Mouse (Mus musculus): ENCODE data around the gene Guca2b. TPM values are rescaled to one million over a fixed set of nuclear protein-coding genes. Genes with fewer than 3 reads are reported as not detected.

Guca2b gene
- polyA plus RNA-seq, 1 experiment, result not detected

DNA sequence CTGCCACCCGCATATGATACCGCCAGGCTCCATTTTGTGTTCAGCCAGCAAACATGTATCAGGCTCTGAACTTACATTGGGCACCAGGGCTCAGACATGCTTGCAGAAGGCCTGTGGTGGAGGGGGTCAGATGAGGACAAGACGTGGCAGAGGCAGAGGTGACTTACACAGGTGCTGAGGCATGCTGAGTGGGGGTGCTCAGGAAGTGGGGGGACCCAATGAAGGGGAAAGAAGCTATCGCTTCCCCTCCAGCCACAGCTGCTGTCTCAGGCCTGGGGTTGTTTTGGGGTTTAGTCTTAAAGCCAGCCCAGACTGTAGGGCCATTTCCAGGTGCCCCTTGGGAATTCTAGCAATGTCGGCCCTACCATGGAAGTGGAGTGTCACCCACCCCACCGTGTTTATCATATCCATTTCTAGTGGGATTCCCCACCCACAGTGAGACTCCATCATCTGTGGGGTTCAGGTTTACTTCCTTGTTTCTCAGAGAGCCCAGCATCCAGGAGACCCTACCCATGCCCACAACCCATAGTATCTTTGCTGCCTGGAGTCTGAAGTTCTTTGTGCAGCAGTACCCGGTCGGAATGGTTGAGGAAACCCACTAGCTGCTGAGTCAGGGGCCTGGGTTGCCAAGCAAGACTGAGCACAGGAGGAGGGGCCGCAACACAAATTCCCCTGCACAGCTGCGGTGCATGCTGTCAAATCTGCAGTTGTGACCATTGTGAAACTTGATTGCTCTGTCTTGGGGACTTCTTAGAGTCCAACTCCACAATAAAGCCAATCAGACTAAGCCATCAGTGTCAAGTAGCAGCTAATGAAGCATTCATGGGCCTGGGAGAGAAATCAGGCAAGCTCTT, 10.8 kb upstream of the Guca2b start:
- no peaks in the 10 kb centered on the region for H3K4me1 ChIP-seq (ENCODE audit: control insufficient read depth, insufficient read depth, low read length)
- H3K9ac ChIP-seq (ENCODE audit: low read depth, poor library complexity, severe bottlenecking), result no peak overlapping the region
- H3K27ac ChIP-seq (ENCODE audit: insufficient read depth, low read length), result no peak overlapping the region
- H3K9me3 ChIP-seq (replicated peaks; ENCODE audit: control insufficient read depth, insufficient read depth, low read length, poor library complexity, severe bottlenecking), result no peaks in the 10 kb centered on the region
- H3K27me3 ChIP-seq (ENCODE audit: control insufficient read depth, insufficient read depth, low read length, poor library complexity, severe bottlenecking), result no peaks in the 10 kb centered on the region
- H3K4me3 ChIP-seq (ENCODE audit: low read depth, low read length), result no peak overlapping the region
- TF ChIP-seq CTCF (IDR thresholded peaks at IDR 0.05; ENCODE audit: low read depth, low read length) (no peak), POLR2A (IDR thresholded peaks at IDR 0.05; ENCODE audit: insufficient read depth, low read length) (no peak), EP300 (IDR thresholded peaks at IDR 0.05; ENCODE audit: insufficient read depth, low read depth, low read length) (no peak)
- no peaks in the 10 kb centered on the region for H3K36me3 ChIP-seq (ENCODE audit: control insufficient read depth, insufficient read depth, low read length, poor library complexity, severe bottlenecking)

DNA sequence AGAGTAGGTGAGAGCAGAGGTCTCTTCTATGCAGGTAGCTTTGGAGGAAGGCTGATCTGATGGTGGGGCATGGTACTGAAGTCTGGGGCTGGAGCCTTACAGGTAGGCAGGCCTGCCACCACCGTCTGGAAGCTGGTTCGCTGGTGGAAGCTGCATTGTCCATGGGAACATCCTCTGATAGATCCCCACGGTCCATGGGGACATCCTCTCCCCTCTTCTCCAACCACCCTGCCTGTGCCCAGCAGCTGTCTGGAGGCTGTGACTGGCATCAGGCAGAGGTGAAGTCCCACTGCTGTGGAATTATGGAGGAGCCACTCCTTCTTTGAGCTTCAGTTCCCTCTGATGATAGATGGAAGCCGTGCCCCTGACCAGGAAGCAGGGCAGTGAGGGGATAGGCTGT, 9.8 kb upstream of the Guca2b start:
- TF ChIP-seq EP300 (IDR thresholded peaks at IDR 0.05; ENCODE audit: insufficient read depth, low read depth, low read length) (no peak), CTCF (IDR thresholded peaks at IDR 0.05; ENCODE audit: low read depth, low read length) (no peak), POLR2A (IDR thresholded peaks at IDR 0.05; ENCODE audit: insufficient read depth, low read length) (no peak)
- Histone ChIP-seq H3K4me1 (ENCODE audit: control insufficient read depth, insufficient read depth, low read length) (no peaks in the 10 kb centered on the region), H3K27ac (ENCODE audit: insufficient read depth, low read length) (no peak overlapping the region), H3K27me3 (ENCODE audit: control insufficient read depth, insufficient read depth, low read length, poor library complexity, severe bottlenecking) (no peaks in the 10 kb centered on the region), H3K9me3 (replicated peaks; ENCODE audit: control insufficient read depth, insufficient read depth, low read length, poor library complexity, severe bottlenecking) (no peaks in the 10 kb centered on the region), H3K4me3 (ENCODE audit: low read depth, low read length) (no peak overlapping the region), H3K36me3 (ENCODE audit: control insufficient read depth, insufficient read depth, low read length, poor library complexity, severe bottlenecking) (no peaks in the 10 kb centered on the region), H3K9ac (ENCODE audit: low read depth, poor library complexity, severe bottlenecking) (no peak overlapping the region)

DNA sequence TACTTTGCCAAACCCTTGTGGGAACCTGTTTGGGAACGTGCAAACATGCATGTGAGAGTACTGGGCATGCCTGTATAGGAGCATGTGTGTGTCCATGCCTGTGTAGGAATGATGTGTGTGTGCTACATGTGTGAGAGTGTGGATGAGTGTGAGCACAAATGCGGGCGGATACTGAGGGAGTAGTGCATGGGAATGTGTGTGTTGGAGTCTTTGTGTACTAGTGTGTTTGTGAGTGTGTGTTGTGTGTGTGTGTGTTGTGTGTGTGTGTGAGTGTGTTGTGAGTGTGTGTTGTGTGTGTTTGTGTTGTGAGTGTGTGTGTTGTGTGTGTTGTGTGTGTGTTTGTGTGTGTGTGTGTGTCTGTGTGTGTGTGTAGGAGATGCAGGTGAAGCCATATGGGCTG, 9.4 kb upstream of the Guca2b start:
- H3K4me1 ChIP-seq (ENCODE audit: control insufficient read depth, insufficient read depth, low read length), result no peaks in the 10 kb centered on the region
- no peaks in the 10 kb centered on the region for H3K27me3 ChIP-seq (ENCODE audit: control insufficient read depth, insufficient read depth, low read length, poor library complexity, severe bottlenecking)
- H3K27ac ChIP-seq (ENCODE audit: insufficient read depth, low read length), result no peak overlapping the region
- no peaks in the 10 kb centered on the region for H3K9me3 ChIP-seq (replicated peaks; ENCODE audit: control insufficient read depth, insufficient read depth, low read length, poor library complexity, severe bottlenecking)
- H3K36me3 ChIP-seq (ENCODE audit: control insufficient read depth, insufficient read depth, low read length, poor library complexity, severe bottlenecking), result no peaks in the 10 kb centered on the region
- no peak overlapping the region for H3K9ac ChIP-seq (ENCODE audit: low read depth, poor library complexity, severe bottlenecking)
- H3K4me3 ChIP-seq (ENCODE audit: low read depth, low read length), result no peak overlapping the region
- TF ChIP-seq EP300 (IDR thresholded peaks at IDR 0.05; ENCODE audit: insufficient read depth, low read depth, low read length), result no peak
- TF ChIP-seq CTCF (IDR thresholded peaks at IDR 0.05; ENCODE audit: low read depth, low read length), result no peak
- TF ChIP-seq POLR2A (IDR thresholded peaks at IDR 0.05; ENCODE audit: insufficient read depth, low read length), result no peak

DNA sequence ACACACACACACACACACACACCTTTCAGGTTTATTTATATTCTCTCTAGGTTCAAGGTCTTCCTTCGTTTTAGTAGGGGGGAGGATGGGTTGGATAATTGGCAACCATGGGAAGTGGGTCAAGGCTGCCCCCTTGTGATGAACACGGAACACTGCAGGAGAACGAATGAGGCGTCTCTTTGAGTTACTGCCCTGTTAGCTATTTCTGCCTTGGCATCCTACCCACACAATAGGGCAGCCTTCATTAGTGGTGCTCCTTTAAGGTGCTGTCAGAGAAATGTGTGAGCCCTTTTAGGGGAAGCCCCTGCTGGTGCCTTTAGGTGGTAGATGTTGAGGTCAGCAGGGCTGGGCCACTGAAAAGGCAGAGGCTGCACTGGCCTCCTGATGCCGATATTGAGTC, 8.7 kb upstream of the Guca2b start:
- Histone ChIP-seq H3K9me3 (replicated peaks; ENCODE audit: control insufficient read depth, insufficient read depth, low read length, poor library complexity, severe bottlenecking) (no peaks in the 10 kb centered on the region), H3K36me3 (ENCODE audit: control insufficient read depth, insufficient read depth, low read length, poor library complexity, severe bottlenecking) (no peaks in the 10 kb centered on the region), H3K4me3 (ENCODE audit: low read depth, low read length) (no peak overlapping the region), H3K9ac (ENCODE audit: low read depth, poor library complexity, severe bottlenecking) (no peak overlapping the region), H3K27me3 (ENCODE audit: control insufficient read depth, insufficient read depth, low read length, poor library complexity, severe bottlenecking) (no peaks in the 10 kb centered on the region), H3K27ac (ENCODE audit: insufficient read depth, low read length) (no peak overlapping the region), H3K4me1 (ENCODE audit: control insufficient read depth, insufficient read depth, low read length) (no peaks in the 10 kb centered on the region)
- TF ChIP-seq POLR2A (IDR thresholded peaks at IDR 0.05; ENCODE audit: insufficient read depth, low read length) (no peak), EP300 (IDR thresholded peaks at IDR 0.05; ENCODE audit: insufficient read depth, low read depth, low read length) (no peak), CTCF (IDR thresholded peaks at IDR 0.05; ENCODE audit: low read depth, low read length) (peak; percentile 77)

DNA sequence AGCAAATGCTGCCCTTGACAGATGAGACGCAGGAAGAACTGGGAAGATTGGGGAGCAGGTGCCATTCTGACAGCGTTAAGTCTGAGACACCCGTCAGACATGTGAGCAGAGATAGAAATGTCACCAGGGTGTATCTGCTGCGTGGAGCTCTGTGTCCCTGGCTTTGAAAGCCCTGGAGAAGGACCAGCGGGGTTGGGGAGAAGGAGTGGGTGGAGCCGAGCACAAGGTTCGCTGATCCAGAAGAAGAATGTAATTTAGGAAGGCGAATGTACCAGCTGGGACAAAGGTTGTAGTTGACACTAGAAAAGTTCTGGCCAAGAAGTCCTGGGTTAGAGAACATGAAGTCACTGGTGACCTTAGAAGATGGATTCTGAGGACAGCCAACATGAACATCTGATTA, 7.4 kb upstream of the Guca2b start:
- Histone ChIP-seq H3K9me3 (replicated peaks; ENCODE audit: control insufficient read depth, insufficient read depth, low read length, poor library complexity, severe bottlenecking) (no peaks in the 10 kb centered on the region), H3K27me3 (ENCODE audit: control insufficient read depth, insufficient read depth, low read length, poor library complexity, severe bottlenecking) (no peaks in the 10 kb centered on the region), H3K27ac (ENCODE audit: insufficient read depth, low read length) (no peak overlapping the region), H3K9ac (ENCODE audit: low read depth, poor library complexity, severe bottlenecking) (no peak overlapping the region), H3K36me3 (ENCODE audit: control insufficient read depth, insufficient read depth, low read length, poor library complexity, severe bottlenecking) (no peaks in the 10 kb centered on the region), H3K4me1 (ENCODE audit: control insufficient read depth, insufficient read depth, low read length) (no peaks in the 10 kb centered on the region), H3K4me3 (ENCODE audit: low read depth, low read length) (no peak overlapping the region)
- TF ChIP-seq POLR2A (IDR thresholded peaks at IDR 0.05; ENCODE audit: insufficient read depth, low read length) (no peak), CTCF (IDR thresholded peaks at IDR 0.05; ENCODE audit: low read depth, low read length) (no peak), EP300 (IDR thresholded peaks at IDR 0.05; ENCODE audit: insufficient read depth, low read depth, low read length) (no peak)

DNA sequence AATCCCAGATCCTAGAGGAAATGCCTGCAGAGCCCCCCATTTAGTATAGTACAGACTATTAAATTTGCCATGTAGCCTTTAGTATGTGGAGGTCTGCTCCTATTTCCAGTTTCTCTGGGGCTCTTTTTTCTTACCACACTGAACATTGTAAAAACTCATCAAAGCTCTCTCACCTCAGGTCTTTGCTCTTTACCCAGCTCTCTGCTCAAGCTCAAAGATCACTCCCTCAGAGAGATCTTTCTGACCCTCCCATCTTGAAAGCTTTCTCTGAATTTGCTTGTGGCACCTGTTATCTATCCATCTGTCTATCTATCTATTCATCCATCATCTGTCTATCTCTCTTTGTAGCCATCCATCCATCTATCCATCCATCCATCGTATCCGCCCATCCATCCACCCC, 6.4 kb upstream of the Guca2b start:
- Histone ChIP-seq H3K9me3 (replicated peaks; ENCODE audit: control insufficient read depth, insufficient read depth, low read length, poor library complexity, severe bottlenecking) (no peaks in the 10 kb centered on the region), H3K4me1 (ENCODE audit: control insufficient read depth, insufficient read depth, low read length) (no peaks in the 10 kb centered on the region)

More for the DNA sequence above, 6.4 kb upstream of the Guca2b start:
- Histone ChIP-seq H3K9ac (ENCODE audit: low read depth, poor library complexity, severe bottlenecking) (no peak overlapping the region), H3K4me3 (ENCODE audit: low read depth, low read length) (no peak overlapping the region), H3K27ac (ENCODE audit: insufficient read depth, low read length) (no peak overlapping the region), H3K27me3 (ENCODE audit: control insufficient read depth, insufficient read depth, low read length, poor library complexity, severe bottlenecking) (no peaks in the 10 kb centered on the region), H3K36me3 (ENCODE audit: control insufficient read depth, insufficient read depth, low read length, poor library complexity, severe bottlenecking) (no peaks in the 10 kb centered on the region)
- TF ChIP-seq CTCF (IDR thresholded peaks at IDR 0.05; ENCODE audit: low read depth, low read length), result no peak
- no peak for TF ChIP-seq POLR2A (IDR thresholded peaks at IDR 0.05; ENCODE audit: insufficient read depth, low read length)
- no peak for TF ChIP-seq EP300 (IDR thresholded peaks at IDR 0.05; ENCODE audit: insufficient read depth, low read depth, low read length)

Measured in ES-Bruce4 (cell line).